Mouse (Mus musculus) small intestine, adult 2 months (tissue): Measurements from ENCODE around the gene Sbk2.

Source experiments
- CTCF ChIP-seq: fragments of 200-500 bp; IDR thresholded peaks from 2 replicates; pipeline ENCODE4 v1.5.1; 2012; ENCODE audit warnings: low read depth, mild to moderate bottlenecking, control low read depth, inconsistent platforms, low read length, moderate library complexity, mixed read lengths; ENCODE audit not compliant: insufficient replicate concordance, insufficient read length; ENCODE audit errors: extremely low read depth
- POLR2A ChIP-seq: fragments of 200-500 bp; IDR thresholded peaks from 2 replicates; pipeline ENCODE4 v1.6.1; 2012; ENCODE audit warnings: low read depth, mild to moderate bottlenecking, control low read depth, inconsistent platforms, low read length, moderate library complexity

- no peak for TF ChIP-seq POLR2A
- TF ChIP-seq CTCF = peak; percentile 94; the same call in 1 of the 2 replicates
Observed at GRCm38 (mm10) chr7:4940068-4940479, 24.1 kb downstream of the Sbk2 start.
